Mouse (Mus musculus) CH12.LX (cell line): Measurements from ENCODE around the gene Isca2. TPM values are rescaled to one million over a fixed set of nuclear protein-coding genes. Genes with fewer than 3 reads are reported as not detected.

Source experiments
- DNase-seq: peaks from one replicate; pipeline ENCODE4 v3.0.0-alpha.2; 2013; ENCODE audit errors: extremely low read depth
- H3K27ac ChIP-seq: 2 replicates; pipeline ENCODE4 v1.5.1; 2012; ENCODE audit warnings: low read depth, mild to moderate bottlenecking, control low read depth, moderate library complexity; ENCODE audit not compliant: insufficient read depth
- H3K27me3 ChIP-seq: replicated peaks from 2 replicates; pipeline ENCODE3; 2012; ENCODE audit warnings: inconsistent platforms
- H3K36me3 ChIP-seq, 2 experiments: replicated peaks in 1 of 2; 2 replicates each; pipeline versions ENCODE3 to v1.6.1; 2012; ENCODE audit warnings: inconsistent platforms in 1 of 2, low read length in 1 of 2, mild to moderate bottlenecking in 1 of 2, mixed read lengths in 1 of 2, moderate library complexity in 1 of 2; ENCODE audit not compliant: control insufficient read depth in 1 of 2, insufficient read depth in 1 of 2
- H3K4me1 ChIP-seq, 2 experiments: 2 replicates each; pipeline ENCODE4 v1.6.1; 2012; ENCODE audit warnings: inconsistent platforms in 1 of 2, moderate library complexity in 1 of 2; ENCODE audit not compliant: insufficient read depth in 2 of 2, control insufficient read depth in 1 of 2
- H3K4me2 ChIP-seq: 2 replicates; pipeline ENCODE4 v1.6.1; 2012; ENCODE audit warnings: low read depth, mild to moderate bottlenecking, control low read depth; ENCODE audit not compliant: poor library complexity, insufficient read depth, severe bottlenecking
- H3K4me3 ChIP-seq, 3 experiments: fragments of 150-350 bp in 1 of 3; sonication (generic) in 1 of 3; replicated peaks in 1 of 3; 2 replicates each; pipeline versions ENCODE3 to v1.5.1; 2011 to 2012; ENCODE audit warnings: low read depth in 2 of 3, low read length in 2 of 3, mild to moderate bottlenecking in 2 of 3, moderate library complexity in 2 of 3, control low read depth in 1 of 3, improper control_type of control experiment in 1 of 3, inconsistent platforms in 1 of 3, mixed read lengths in 1 of 3; ENCODE audit not compliant: poor library complexity in 1 of 3
- H3K79me2 ChIP-seq: replicated peaks from 2 replicates; pipeline ENCODE4 v1.6.1; 2012; ENCODE audit warnings: mild to moderate bottlenecking, moderate library complexity; ENCODE audit not compliant: control insufficient read depth, poor library complexity, insufficient read depth, severe bottlenecking; ENCODE audit errors: extremely low read depth
- H3K9ac ChIP-seq: 2 replicates; pipeline ENCODE4 v1.6.1; 2012; ENCODE audit warnings: low read depth, mild to moderate bottlenecking, control low read depth, moderate library complexity; ENCODE audit not compliant: insufficient read depth
- H3K9me3 ChIP-seq: replicated peaks from 2 replicates; pipeline ENCODE3; 2012; ENCODE audit warnings: low read length, inconsistent platforms, mixed read lengths
- CHD2 ChIP-seq: IDR thresholded peaks from 2 replicates; pipeline ENCODE4 v1.6.1; 2011; ENCODE audit warnings: low read length, improper control_type of control experiment
- CTCF ChIP-seq, 2 experiments: IDR thresholded peaks in 1 of 2; conservative IDR thresholded peaks in 1 of 2; 2 replicates each; pipeline ENCODE4 v1.5.1; 2011 to 2012; ENCODE audit warnings: low read depth in 2 of 2, low read length in 2 of 2, improper control_type of control experiment in 1 of 2, inconsistent platforms in 1 of 2, mild to moderate bottlenecking in 1 of 2, moderate library complexity in 1 of 2
- E2F4 ChIP-seq: IDR thresholded peaks from 2 replicates; pipeline ENCODE4 v1.6.1; 2011; ENCODE audit warnings: low read depth, low read length, improper control_type of control experiment; ENCODE audit not compliant: insufficient replicate concordance
- ELF1 ChIP-seq: IDR thresholded peaks from 2 replicates; pipeline ENCODE4 v1.6.1; 2014; ENCODE audit warnings: low read depth, mild to moderate bottlenecking, inconsistent platforms, low read length, improper control_type of control experiment
- JUND ChIP-seq: conservative IDR thresholded peaks from 2 replicates; pipeline ENCODE4 v1.6.1; 2011; ENCODE audit warnings: low read depth, low read length, improper control_type of control experiment
- MAFK ChIP-seq: IDR thresholded peaks from 2 replicates; pipeline ENCODE4 v1.6.1; 2011; ENCODE audit warnings: low read length, improper control_type of control experiment; ENCODE audit not compliant: insufficient replicate concordance
- MAZ ChIP-seq: IDR thresholded peaks from 2 replicates; pipeline ENCODE4 v1.6.1; 2012; ENCODE audit warnings: low read depth, mild to moderate bottlenecking, inconsistent platforms, low read length, improper control_type of control experiment, moderate library complexity
- MXI1 ChIP-seq: IDR thresholded peaks from 2 replicates; pipeline ENCODE4 v1.6.1; 2011; ENCODE audit warnings: mild to moderate bottlenecking, low read depth, low read length, improper control_type of control experiment
- NRF1 ChIP-seq: IDR thresholded peaks from 2 replicates; pipeline ENCODE4 v1.6.1; 2014; ENCODE audit warnings: low read depth, mild to moderate bottlenecking, inconsistent platforms, low read length, improper control_type of control experiment, moderate library complexity
- POLR2A ChIP-seq: IDR thresholded peaks from 2 replicates; pipeline ENCODE4 v1.6.1; 2011; ENCODE audit warnings: low read depth, mild to moderate bottlenecking, improper control_type of control experiment, low read length
- RAD21 ChIP-seq: IDR thresholded peaks from 2 replicates; pipeline ENCODE4 v1.6.1; 2011; ENCODE audit warnings: low read depth, mild to moderate bottlenecking, low read length, improper control_type of control experiment, moderate library complexity
- RCOR1 ChIP-seq: conservative IDR thresholded peaks from 2 replicates; pipeline ENCODE4 v1.6.1; 2012; ENCODE audit warnings: low read depth, mild to moderate bottlenecking, inconsistent platforms, low read length, improper control_type of control experiment
- SMC3 ChIP-seq: IDR thresholded peaks from 2 replicates; pipeline ENCODE4 v1.6.1; 2011; ENCODE audit warnings: low read depth, low read length, improper control_type of control experiment
- TBP ChIP-seq: conservative IDR thresholded peaks from 2 replicates; pipeline ENCODE4 v1.6.1; 2011; ENCODE audit warnings: low read depth, low read length, improper control_type of control experiment
- TCF12 ChIP-seq: IDR thresholded peaks from 2 replicates; pipeline ENCODE4 v1.6.1; 2014; ENCODE audit warnings: low read depth, mild to moderate bottlenecking, inconsistent platforms, low read length, improper control_type of control experiment
- ZC3H11A ChIP-seq: IDR thresholded peaks from 2 replicates; pipeline ENCODE4 v1.6.1; 2012; ENCODE audit warnings: low read depth, mild to moderate bottlenecking, inconsistent platforms, low read length, improper control_type of control experiment
- ZKSCAN1 ChIP-seq: IDR thresholded peaks from 2 replicates; pipeline ENCODE4 v1.6.1; 2012; ENCODE audit warnings: low read depth, inconsistent platforms, low read length, improper control_type of control experiment, borderline replicate concordance
- ZNF384 ChIP-seq: IDR thresholded peaks from 2 replicates; pipeline ENCODE4 v1.6.1; 2012; ENCODE audit warnings: low read depth, low read length, improper control_type of control experiment, inconsistent platforms
- dilution Hi-C: fragments of 300-500 bp; cut with MboI; formaldehyde crosslinking; loops from 2 replicates; pipeline ENCODE4 v1.14.3; 2020; ENCODE audit warnings: low sequenced_read_pairs; ENCODE audit not compliant: extremely low pct_unique_long_range_greater_than_20kb, extremely low pct_ligation_motif_present
- in situ Hi-C: fragments of 300-500 bp; cut with MboI; formaldehyde crosslinking; loops from 3 replicates; pipeline ENCODE4 v1.14.3; 2019; ENCODE audit warnings: low sequenced_read_pairs, low pct_ligation_motif_present, low pct_unique_long_range_greater_than_20kb, mixed read lengths
- polyA plus RNA-seq: library from polyadenylated mRNA; unstranded; fragments of >175 nt; gene quantifications from 2 replicates; pipeline ENCODE4 v1.2.1, GENCODE M21; 2012; ENCODE audit warnings: low read depth; ENCODE audit not compliant: insufficient read length
- total RNA-seq, 2 experiments: library from RNA; depleted of rRNA; stranded (reverse); fragments of 300-350 nt in 1 of 2; fragments of >200 nt in 1 of 2; gene quantifications; 2 replicates each; pipeline ENCODE4 v1.2.3; 2012 to 2014

Gene Isca2
- total and polyA plus RNA-seq, 3 experiments = 55.1 to 90.4 (median 59.1) TPM

DNA sequence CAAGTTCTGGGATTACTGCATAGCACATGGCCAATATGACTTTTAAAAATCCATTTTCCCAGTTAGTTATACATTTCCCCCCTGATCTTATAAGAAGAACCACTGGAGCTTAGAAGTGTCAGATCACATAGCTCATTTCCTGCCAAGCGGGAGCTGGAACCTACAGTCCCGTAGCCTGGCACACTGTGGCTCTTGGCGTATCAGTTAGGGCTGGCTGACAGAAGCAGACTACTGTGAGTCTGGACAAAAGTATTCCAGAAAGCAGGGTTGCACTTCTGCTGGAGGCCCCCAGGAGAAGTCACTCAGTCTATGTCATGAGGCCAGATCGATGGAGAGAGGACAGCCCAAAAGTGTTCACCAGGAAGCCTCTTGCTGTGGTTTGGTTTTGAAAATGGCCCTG, 46.7 kb upstream of the Isca2 start:
- Histone ChIP-seq H3K79me2 (no peaks in the 10 kb centered on the region), H3K9ac (no peak overlapping the region), H3K4me3 (no peak overlapping the region), H3K9me3 (peaks cover 2% of the 10 kb centered on the region), H3K36me3 (no peaks in the 10 kb centered on the region), H3K27me3 (no peaks in the 10 kb centered on the region), H3K4me1 (peaks cover 0 to 5% of the 10 kb centered on the region in 2 experiments; a peak in 3 of 4 replicates), H3K4me2 (no peak overlapping the region), H3K27ac (no peak overlapping the region)
- dilution Hi-C loops = no loop called here
- DNase-seq = no peak
- in situ Hi-C loops = no loop called here
- TF ChIP-seq ZNF384 = no peak
- no peak for TF ChIP-seq ZKSCAN1
- no peak for TF ChIP-seq NRF1
- no peak for TF ChIP-seq ZC3H11A

DNA sequence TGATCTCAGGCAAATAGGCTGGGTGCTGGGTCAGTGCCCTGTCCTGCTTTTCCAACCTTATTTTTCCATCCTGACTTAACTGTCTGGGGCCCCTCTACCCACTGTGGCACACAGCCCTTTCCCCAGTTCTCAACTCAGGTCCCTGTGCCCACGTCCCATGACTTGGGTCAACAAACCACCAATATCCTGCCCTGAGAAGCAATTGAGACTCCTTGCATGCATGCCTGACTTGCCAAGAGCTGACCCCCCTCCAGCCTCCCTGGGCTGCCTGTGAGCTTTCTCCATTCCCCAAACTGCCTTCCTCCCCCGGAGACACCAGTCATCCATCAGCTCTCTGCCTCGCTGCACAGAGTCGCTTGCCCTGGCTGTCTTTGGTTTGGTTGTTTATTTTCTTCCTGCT, 46.1 kb upstream of the Isca2 start:
- dilution Hi-C loops = no loop called here
- in situ Hi-C loops = no loop called here
- no peak for TF ChIP-seq CHD2

DNA sequence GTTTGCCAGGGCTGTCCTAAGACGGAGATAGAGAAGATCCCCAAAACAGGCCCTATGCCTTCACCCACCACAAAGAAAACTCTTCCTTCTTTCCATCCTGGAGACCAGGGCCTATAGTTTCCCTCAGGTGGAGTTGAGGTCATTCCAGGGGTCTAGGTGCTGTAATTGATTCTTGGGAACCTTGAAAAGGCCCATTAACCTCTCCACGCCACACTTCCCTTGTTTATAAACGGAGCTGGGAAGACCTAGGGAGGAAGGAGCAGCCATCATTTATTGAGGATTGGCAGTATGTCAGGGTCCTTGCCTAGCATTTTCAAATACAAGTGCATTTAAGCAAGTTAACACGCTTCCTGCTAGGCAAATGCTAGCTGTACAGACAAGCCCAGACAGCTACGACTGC, 45.6 kb upstream of the Isca2 start:
- in situ Hi-C loops = no loop called here
- H3K4me3 ChIP-seq = no peak overlapping the region
- dilution Hi-C loops = no loop called here

More for the DNA sequence above, 46.1 kb upstream of the Isca2 start:
- Histone ChIP-seq H3K9ac (no peak overlapping the region), H3K27me3 (no peaks in the 10 kb centered on the region), H3K79me2 (no peaks in the 10 kb centered on the region), H3K36me3 (no peaks in the 10 kb centered on the region), H3K9me3 (peaks cover 2% of the 10 kb centered on the region), H3K27ac (no peak overlapping the region), H3K4me3 (no peak overlapping the region), H3K4me1 (peaks cover 0 to 6% of the 10 kb centered on the region in 2 experiments; a peak in 3 of 4 replicates), H3K4me2 (no peak overlapping the region)
- DNase-seq = no peak

DNA sequence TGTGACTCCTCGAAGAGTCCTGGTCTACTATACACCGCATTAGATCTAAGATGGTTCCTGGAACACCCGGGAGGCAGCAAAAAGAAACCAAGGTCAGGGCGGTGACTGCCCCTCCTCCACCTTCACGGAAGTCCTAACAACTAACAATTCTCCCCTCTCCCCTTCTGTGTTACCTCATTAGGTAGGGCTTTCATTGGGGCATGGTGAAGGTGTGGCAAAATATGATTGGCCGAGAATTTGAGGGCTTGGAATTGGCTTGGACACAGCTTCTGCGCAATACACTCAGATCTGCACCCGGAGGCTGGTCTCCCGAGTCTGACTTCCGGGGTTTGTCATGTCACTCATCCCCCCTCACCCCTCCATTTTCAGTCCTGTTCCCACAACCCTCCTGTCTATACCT, 44.6 kb upstream of the Isca2 start:
- dilution Hi-C loops (no loop called here), in situ Hi-C loops (no loop called here)
- Histone ChIP-seq H3K27ac (no peak overlapping the region), H3K36me3 (no peaks in the 10 kb centered on the region), H3K27me3 (no peaks in the 10 kb centered on the region), H3K4me2 (no peak overlapping the region), H3K79me2 (no peaks in the 10 kb centered on the region), H3K9ac (no peak overlapping the region), H3K4me1 (peaks cover 0 to 14% of the 10 kb centered on the region in 2 experiments; a peak in 3 of 4 replicates), H3K9me3 (peaks cover 2% of the 10 kb centered on the region), H3K4me3 (no peak overlapping the region)
- TF ChIP-seq TBP = no peak
- TF ChIP-seq MXI1 = no peak
- TF ChIP-seq TCF12 = no peak
- TF ChIP-seq CHD2 = no peak
- TF ChIP-seq CTCF (conservative IDR thresholded peaks at IDR 0.05 in 1 of 2, IDR thresholded peaks at IDR 0.05 in 1 of 2; ENCODE audit: low read depth in 2 of 2, low read length in 2 of 2) = no peak
- no peak for TF ChIP-seq JUND
- no peak for TF ChIP-seq MAZ
- TF ChIP-seq MAFK = no peak
- TF ChIP-seq ZKSCAN1 = no peak
- TF ChIP-seq ELF1 = no peak
- no peak for TF ChIP-seq RAD21
- no peak for TF ChIP-seq ZNF384
- TF ChIP-seq POLR2A = no peak
- no peak for DNase-seq

More for the DNA sequence above, 45.6 kb upstream of the Isca2 start:
- Histone ChIP-seq H3K27ac (no peak overlapping the region), H3K9ac (no peak overlapping the region), H3K79me2 (no peaks in the 10 kb centered on the region), H3K36me3 (no peaks in the 10 kb centered on the region), H3K27me3 (no peaks in the 10 kb centered on the region), H3K4me1 (peaks cover 0 to 6% of the 10 kb centered on the region in 2 experiments; a peak in 3 of 4 replicates), H3K4me2 (no peak overlapping the region), H3K9me3 (peaks cover 2% of the 10 kb centered on the region)
- DNase-seq = no peak
- TF ChIP-seq E2F4 = no peak
- no peak for TF ChIP-seq SMC3
- no peak for TF ChIP-seq RCOR1
- no peak for TF ChIP-seq MXI1
